Mouse (Mus musculus): ENCODE measurements around the gene Fgfrl1. TPM values are rescaled to one million over a fixed set of nuclear protein-coding genes. Genes with fewer than 3 reads are reported as not detected.

Fgfrl1 gene
- polyA plus RNA-seq (2015; fragmentation: Nextera tagmentation; extraction: Ambion mirVana) = 13.0 and 19.3 TPM in 2 replicates

DNA sequence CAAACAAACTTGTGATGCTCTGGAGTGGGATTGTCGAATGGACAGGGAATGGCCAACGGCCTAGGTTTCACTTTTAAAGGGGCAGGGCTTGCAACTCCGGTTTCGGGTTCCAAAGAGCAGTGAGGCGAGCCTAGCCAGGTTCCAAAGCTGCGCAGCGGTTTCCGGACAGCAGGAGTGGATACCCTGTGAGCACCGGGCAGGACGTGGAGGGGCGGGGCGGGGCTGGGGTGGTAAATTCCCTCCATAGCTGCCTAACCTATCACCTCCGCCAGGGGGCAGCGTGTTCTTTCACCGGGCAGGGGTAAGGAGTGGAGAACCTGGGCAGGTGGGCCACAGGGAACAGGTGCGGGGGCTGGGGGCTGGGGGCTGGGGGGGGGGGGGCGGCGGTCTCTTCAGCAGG lies at the start of gene Fgfrl1:
TSS of gene Fgfrl1 (plus strand) at position 112 of the 400 bp plus-strand sequence.
- H3K27me3 ChIP-seq (replicated peaks) = no peaks in the 10 kb centered on the region
- no peak for ATAC-seq (ENCODE audit: extremely low read depth, insufficient number of reproducible peaks, low FRiP score, low TSS enrichment)
- 4% methylated on average over 18 of the region's 18 CpGs for WGBS
- H3K4me3 ChIP-seq = peak within 1 kb of the TSS; percentile 91
- H3K9me3 ChIP-seq = no peaks in the 10 kb centered on the region
- H3K36me3 ChIP-seq = peaks cover 3% of the 10 kb centered on the region; the same call in 1 of the 2 replicates
- peaks cover 47% of the 10 kb centered on the region for H3K4me1 ChIP-seq
- H3K4me2 ChIP-seq = peak within 1 kb of the TSS; percentile 89
- H3K27ac ChIP-seq (replicated peaks) = no peak within 1 kb of the TSS
- peak within 1 kb of the TSS; percentile 95 for H3K9ac ChIP-seq

DNA sequence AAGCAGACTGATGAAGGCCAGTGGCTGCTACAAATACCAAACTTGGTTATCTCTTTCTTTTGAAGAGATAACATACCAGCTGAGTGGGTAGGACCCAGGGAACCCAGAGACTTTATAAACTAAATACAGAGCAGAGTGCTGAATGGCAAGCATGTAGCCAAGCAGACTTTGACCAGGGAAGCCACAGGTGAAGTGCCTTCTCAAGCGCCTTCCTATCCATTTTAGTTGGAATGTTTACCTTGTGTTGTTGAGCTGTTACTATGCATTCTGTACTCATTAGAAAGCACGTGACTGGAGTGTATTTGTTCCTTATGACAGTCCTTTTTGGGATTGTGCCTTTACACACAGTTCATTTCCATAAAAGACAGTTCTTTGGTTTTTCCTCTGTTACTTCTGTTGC lies 48.5 kb upstream of the Fgfrl1 start:
- no peak for ATAC-seq (ENCODE audit: extremely low read depth, insufficient number of reproducible peaks, low FRiP score, low TSS enrichment)
- H3K36me3 ChIP-seq = peaks cover 81% of the 10 kb centered on the region
- no peaks in the 10 kb centered on the region for H3K9me3 ChIP-seq
- peaks cover 10% of the 10 kb centered on the region for H3K4me1 ChIP-seq
- H3K27ac ChIP-seq (replicated peaks) = no peak overlapping the region
- 55% methylated on average over 2 of the region's 2 CpGs for WGBS
- no peaks in the 10 kb centered on the region for H3K27me3 ChIP-seq (replicated peaks)
- H3K4me2 ChIP-seq = no peak overlapping the region
- no peak overlapping the region for H3K9ac ChIP-seq
- no peak overlapping the region for H3K4me3 ChIP-seq

DNA sequence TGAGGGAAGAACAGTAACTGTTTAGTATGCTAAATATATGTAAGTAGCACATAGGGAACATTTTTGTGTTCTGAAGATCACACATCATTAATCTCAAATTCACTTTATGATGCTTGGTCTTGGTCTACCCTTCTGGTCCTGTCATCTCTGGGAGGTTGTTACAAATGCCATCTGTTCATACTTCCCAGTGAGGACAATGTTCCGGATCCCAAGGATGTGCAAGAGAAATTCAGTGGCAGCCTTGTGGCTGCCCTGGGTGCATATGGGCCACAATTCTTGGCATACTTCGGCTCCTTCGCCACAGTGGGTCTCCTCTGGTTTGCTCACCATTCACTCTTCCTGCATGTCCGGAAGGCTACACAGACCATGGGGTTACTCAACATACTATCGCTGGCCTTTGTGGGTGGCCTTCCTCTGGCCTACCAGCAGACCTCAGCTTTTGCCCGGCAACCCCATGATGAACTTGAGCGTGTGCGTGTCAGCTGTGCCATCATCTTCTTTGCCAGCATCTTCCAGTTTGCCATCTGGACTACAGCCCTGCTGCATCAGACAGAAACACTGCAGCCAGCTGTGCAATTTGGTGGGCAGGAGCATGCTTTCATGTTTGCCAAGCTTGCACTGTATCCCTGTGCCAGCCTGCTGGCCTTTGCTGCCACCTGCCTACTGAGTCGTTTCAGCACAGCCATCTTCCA lies 46.4 kb upstream of the Fgfrl1 start:
- Histone ChIP-seq H3K9me3 (no peaks in the 10 kb centered on the region), H3K9ac (no peak overlapping the region), H3K4me3 (no peak overlapping the region), H3K27ac (replicated peaks) (no peak overlapping the region), H3K27me3 (replicated peaks) (no peaks in the 10 kb centered on the region), H3K36me3 (peaks cover 92% of the 10 kb centered on the region), H3K4me1 (peaks cover 10% of the 10 kb centered on the region), H3K4me2 (no peak overlapping the region)
- ATAC-seq (ENCODE audit: extremely low read depth, insufficient number of reproducible peaks, low FRiP score, low TSS enrichment) = no peak
- 89% methylated on average over 9 of the region's 9 CpGs for WGBS

DNA sequence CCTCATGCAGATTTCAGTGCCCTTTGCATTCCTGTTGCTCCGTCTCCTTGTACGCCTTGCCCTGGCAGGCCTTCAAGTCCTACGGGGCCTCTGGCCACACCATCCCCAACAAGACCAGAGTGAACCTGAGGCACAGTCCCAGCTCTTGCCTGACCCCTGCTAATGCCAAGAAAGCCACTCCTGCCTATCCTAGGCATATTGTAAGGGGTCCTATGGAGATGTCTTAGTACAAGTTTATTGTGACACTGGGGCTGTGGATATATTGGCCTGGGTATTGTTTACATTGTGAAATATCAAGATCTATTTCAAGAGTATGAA lies 45.9 kb upstream of the Fgfrl1 start:
- H3K9ac ChIP-seq = no peak overlapping the region
- H3K4me2 ChIP-seq = no peak overlapping the region
- ATAC-seq (ENCODE audit: extremely low read depth, insufficient number of reproducible peaks, low FRiP score, low TSS enrichment) = no peak
- peaks cover 93% of the 10 kb centered on the region for H3K36me3 ChIP-seq
- no peaks in the 10 kb centered on the region for H3K9me3 ChIP-seq
- H3K27ac ChIP-seq (replicated peaks) = no peak overlapping the region
- WGBS = 84% methylated on average over 3 of the region's 3 CpGs
- no peak overlapping the region for H3K4me3 ChIP-seq
- no peaks in the 10 kb centered on the region for H3K27me3 ChIP-seq (replicated peaks)
- H3K4me1 ChIP-seq = peaks cover 10% of the 10 kb centered on the region

DNA sequence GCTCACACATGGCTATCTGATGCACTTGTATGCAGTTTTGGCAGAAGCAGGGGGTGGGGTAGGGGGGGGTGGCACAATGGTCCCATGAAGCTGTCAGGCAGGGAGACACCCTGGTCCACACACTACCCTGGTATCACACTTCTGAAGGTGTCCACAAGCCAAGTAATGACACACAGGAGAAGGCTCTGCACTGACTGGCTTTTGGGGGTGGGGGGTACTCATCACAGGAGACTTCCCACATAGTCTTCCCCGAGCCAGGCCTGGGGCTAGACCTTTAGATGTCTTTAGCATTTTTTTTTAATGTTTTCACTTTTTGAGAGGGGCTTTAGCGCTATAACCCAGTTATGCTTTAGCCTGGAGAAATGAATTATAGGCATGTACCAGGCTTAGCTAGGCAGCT lies 44.9 kb upstream of the Fgfrl1 start:
- ATAC-seq (ENCODE audit: extremely low read depth, insufficient number of reproducible peaks, low FRiP score, low TSS enrichment) = no peak
- WGBS = 82% methylated on average over 2 of the region's 2 CpGs
- H3K36me3 ChIP-seq = peaks cover 94% of the 10 kb centered on the region
- no peak overlapping the region for H3K9ac ChIP-seq
- no peak overlapping the region for H3K27ac ChIP-seq (replicated peaks)
- no peak overlapping the region for H3K4me3 ChIP-seq
- no peaks in the 10 kb centered on the region for H3K9me3 ChIP-seq
- no peak overlapping the region for H3K4me2 ChIP-seq
- H3K4me1 ChIP-seq = peaks cover 10% of the 10 kb centered on the region
- H3K27me3 ChIP-seq (replicated peaks) = no peaks in the 10 kb centered on the region

DNA sequence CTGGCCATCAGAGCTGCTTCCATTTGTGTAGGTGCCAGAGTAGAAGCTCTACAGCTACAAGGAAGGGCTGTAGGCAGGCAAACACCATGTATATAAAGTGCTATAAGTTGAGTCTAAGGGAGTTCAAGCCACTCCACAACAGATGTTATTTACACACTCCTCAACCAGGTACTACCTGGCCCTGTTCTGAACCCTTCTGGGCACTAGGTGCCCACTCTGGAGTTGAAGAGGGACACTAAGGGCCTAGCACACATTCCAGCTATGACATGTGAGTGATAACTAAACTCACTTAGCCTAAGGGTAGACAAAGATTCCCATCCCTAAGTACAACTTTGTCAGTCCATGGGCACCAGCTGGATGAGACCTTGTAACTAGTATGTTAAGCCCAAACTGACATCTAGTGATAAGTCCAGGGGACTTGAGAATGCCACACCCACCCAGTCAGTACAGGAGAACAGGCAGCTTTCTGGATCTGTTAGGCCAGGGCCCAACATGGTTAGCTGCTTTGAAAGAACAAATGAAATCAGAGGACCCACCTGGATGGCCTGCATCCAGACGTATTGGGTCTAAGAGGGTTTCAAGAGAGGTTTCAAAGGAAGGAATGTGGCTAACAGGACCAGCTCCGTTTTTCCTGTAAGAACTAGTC lies 44.2 kb upstream of the Fgfrl1 start:
- no peak overlapping the region for H3K4me3 ChIP-seq
- ATAC-seq (ENCODE audit: extremely low read depth, insufficient number of reproducible peaks, low FRiP score, low TSS enrichment) = no peak
- no peaks in the 10 kb centered on the region for H3K9me3 ChIP-seq
- WGBS = 83% methylated on average over 2 of the region's 2 CpGs
- H3K4me1 ChIP-seq = peaks cover 10% of the 10 kb centered on the region
- no peaks in the 10 kb centered on the region for H3K27me3 ChIP-seq (replicated peaks)
- H3K4me2 ChIP-seq = no peak overlapping the region
- peaks cover 94% of the 10 kb centered on the region for H3K36me3 ChIP-seq
- no peak overlapping the region for H3K27ac ChIP-seq (replicated peaks)
- no peak overlapping the region for H3K9ac ChIP-seq

DNA sequence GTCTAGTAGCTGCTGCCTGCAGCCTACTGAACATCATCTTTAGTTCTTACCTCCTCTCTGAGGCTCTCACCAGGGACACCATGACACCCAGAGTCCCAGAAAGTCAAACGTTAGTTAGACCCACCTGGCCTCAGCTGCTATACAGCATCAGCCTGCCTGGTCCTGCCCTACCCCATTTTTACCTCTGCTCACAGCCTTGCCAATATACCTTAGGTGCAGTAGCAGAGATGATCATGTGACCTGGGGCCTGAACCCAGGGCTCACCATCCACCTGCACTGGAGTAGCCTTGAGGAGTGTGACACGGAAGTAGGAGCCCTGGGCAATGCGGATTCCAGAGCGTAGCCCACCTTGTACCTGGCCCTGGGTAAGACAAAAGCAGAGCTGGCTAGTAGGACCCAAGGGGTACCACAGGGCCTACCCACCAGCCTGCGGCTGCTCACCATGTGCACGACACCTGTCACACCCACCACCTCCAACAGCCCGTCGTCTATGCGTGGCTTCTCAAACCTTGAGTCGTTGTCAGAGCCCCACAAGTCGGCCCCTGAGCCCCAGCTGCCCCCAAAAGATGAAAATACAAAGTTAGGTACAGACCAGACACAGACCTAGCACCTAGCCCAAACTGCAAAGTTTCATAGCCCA lies 43.1 kb upstream of the Fgfrl1 start:
- H3K4me3 ChIP-seq = no peak overlapping the region
- no peak overlapping the region for H3K9ac ChIP-seq
- no peak for ATAC-seq (ENCODE audit: extremely low read depth, insufficient number of reproducible peaks, low FRiP score, low TSS enrichment)
- no peak overlapping the region for H3K27ac ChIP-seq (replicated peaks)
- WGBS = 82% methylated on average over 11 of the region's 11 CpGs
- no peaks in the 10 kb centered on the region for H3K9me3 ChIP-seq
- no peak overlapping the region for H3K4me2 ChIP-seq
- H3K27me3 ChIP-seq (replicated peaks) = no peaks in the 10 kb centered on the region
- peaks cover 2% of the 10 kb centered on the region; the same call in 1 of the 2 replicates for H3K4me1 ChIP-seq
- H3K36me3 ChIP-seq = peaks cover 95% of the 10 kb centered on the region

DNA sequence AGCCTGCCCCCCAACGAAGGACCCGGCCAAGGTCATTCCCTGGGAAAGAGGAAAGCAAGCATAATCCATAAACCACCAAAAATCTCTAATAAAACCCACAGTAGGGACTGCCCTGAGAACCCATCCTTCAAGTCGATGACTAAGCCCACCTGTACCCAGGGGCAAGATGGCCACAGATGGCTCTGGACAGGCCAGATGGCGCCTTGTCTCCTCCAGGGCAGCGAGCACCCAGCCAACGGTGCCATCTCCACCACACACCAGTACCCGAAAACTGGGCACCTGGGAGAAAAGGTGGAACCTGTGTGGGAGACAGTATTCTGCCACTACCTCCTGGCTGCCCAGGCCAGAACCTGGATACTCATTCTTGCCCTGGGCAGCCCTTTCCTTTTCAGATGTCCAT lies 41.8 kb upstream of the Fgfrl1 start:
- Histone ChIP-seq H3K9ac (no peak overlapping the region), H3K27me3 (replicated peaks) (no peaks in the 10 kb centered on the region), H3K27ac (replicated peaks) (no peak overlapping the region), H3K4me1 (no peaks in the 10 kb centered on the region), H3K4me2 (no peak overlapping the region), H3K9me3 (no peaks in the 10 kb centered on the region), H3K36me3 (peaks cover 97% of the 10 kb centered on the region), H3K4me3 (no peak overlapping the region)
- ATAC-seq (ENCODE audit: extremely low read depth, insufficient number of reproducible peaks, low FRiP score, low TSS enrichment) = no peak
- 84% methylated on average over 7 of the region's 7 CpGs for WGBS

DNA sequence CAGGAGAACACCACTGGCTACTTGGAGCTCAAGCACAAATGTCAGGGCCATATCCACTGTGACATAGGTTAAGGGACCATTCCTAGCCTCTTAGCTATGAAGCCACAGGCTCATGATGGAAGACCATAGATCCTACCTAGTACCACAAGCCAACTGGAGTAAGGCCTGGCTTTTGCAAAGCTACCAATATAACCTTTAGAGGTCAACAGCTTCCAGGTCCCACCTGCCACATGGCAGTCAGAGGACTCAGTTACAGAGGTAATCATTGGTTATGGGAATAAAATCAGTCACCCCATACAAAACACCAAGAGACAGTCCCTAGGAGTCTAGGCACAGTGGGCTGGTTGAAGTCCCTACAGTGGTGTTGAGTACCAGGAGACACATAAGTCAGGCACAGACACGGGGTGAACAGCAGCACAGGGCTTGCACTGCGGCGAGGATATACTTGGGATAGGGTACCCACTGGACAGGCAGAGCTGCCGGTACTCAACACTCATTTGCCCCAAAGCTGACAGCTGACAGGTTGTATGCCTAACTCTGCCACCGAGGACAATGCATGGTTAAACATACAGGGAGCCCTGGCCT lies 41.0 kb upstream of the Fgfrl1 start:
- ATAC-seq (ENCODE audit: extremely low read depth, insufficient number of reproducible peaks, low FRiP score, low TSS enrichment) = no peak
- WGBS = 76% methylated on average over 5 of the region's 5 CpGs
- H3K9me3 ChIP-seq = no peaks in the 10 kb centered on the region

DNA sequence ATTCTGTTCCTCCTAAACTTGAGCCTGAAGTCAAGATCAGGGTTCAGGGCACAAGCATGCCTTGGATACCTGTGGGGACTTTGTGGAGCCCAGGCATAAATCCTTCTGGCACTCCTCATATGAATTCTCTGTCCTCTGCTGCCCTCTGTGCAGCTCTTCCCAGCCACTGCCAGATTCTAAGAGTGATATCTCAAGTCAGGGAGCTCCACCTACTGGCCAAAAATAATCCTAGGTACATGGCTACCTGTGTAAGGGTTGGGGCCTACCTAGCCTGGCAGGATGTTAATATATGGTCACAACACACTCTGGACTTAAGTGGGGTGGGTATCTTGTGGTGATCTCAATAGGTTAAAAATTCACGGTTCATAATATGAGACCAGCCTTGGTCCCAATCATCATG lies 40.4 kb upstream of the Fgfrl1 start:
- ATAC-seq (ENCODE audit: extremely low read depth, insufficient number of reproducible peaks, low FRiP score, low TSS enrichment) = no peak
- no peak overlapping the region for H3K27ac ChIP-seq (replicated peaks)
- no peaks in the 10 kb centered on the region for H3K4me1 ChIP-seq
- H3K9me3 ChIP-seq = no peaks in the 10 kb centered on the region
- peaks cover 96% of the 10 kb centered on the region for H3K36me3 ChIP-seq
- WGBS = 38% methylated on average over 1 of the region's 1 CpGs
- H3K9ac ChIP-seq = no peak overlapping the region
- H3K27me3 ChIP-seq (replicated peaks) = no peaks in the 10 kb centered on the region
- H3K4me2 ChIP-seq = no peak overlapping the region
- no peak overlapping the region for H3K4me3 ChIP-seq

More for the DNA sequence above, 41.0 kb upstream of the Fgfrl1 start:
- Histone ChIP-seq H3K9ac (no peak overlapping the region), H3K27ac (replicated peaks) (no peak overlapping the region), H3K27me3 (replicated peaks) (no peaks in the 10 kb centered on the region), H3K4me2 (no peak overlapping the region), H3K4me1 (no peaks in the 10 kb centered on the region), H3K4me3 (no peak overlapping the region), H3K36me3 (peaks cover 97% of the 10 kb centered on the region)

DNA sequence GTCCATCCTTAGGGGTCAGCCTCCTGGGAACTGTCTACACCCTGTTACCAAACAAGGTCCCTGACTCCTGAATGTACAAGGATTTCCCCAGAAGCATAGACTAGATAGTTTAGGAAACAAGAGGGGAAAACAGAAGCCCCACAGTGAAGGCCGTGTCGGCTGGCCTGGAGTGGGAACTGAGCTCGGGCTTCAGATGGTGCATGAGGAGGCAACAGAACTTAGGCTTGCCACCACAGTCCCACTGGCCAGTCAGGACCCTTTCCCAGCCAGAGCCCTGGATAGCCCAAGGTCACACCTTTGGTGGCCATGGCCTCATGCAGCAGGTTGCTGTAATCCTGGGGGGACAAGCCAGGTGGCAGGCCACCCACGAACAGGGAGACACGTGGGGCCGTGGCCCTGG lies 38.8 kb upstream of the Fgfrl1 start:
- H3K4me3 ChIP-seq = no peak overlapping the region
- no peaks in the 10 kb centered on the region for H3K9me3 ChIP-seq
- peaks cover 96% of the 10 kb centered on the region for H3K36me3 ChIP-seq
- H3K4me1 ChIP-seq = no peaks in the 10 kb centered on the region
- ATAC-seq (ENCODE audit: extremely low read depth, insufficient number of reproducible peaks, low FRiP score, low TSS enrichment) = no peak
- 82% methylated on average over 6 of the region's 6 CpGs for WGBS
- H3K9ac ChIP-seq = no peak overlapping the region
- no peaks in the 10 kb centered on the region for H3K27me3 ChIP-seq (replicated peaks)
- H3K27ac ChIP-seq (replicated peaks) = no peak overlapping the region
- H3K4me2 ChIP-seq = no peak overlapping the region
